ENCODE assay signal across 29 mouse cellular contexts in genomic region chr14:48897140-48897539, GRCm38 (mm10).
DNase-seq lines count a peak whose midpoint lies in the region; ATAC-seq lines count a peak whose summit lies in the region.
"Had no signal": no experiment of that assay in that cellular context is flagged by ENCODE, and none has a peak within 500 bp of the region (broad histone marks: within the 10 kb centered on the region; RNA-seq: fewer than 3 reads in every experiment).

No protein-coding gene starts in this region.

- H3K9me3 ChIP-seq in kidney, embryonic 14.5 days (ENCODE audit: control insufficient read depth, low read length), result no peaks in the 10 kb centered on the region
- H3K9me3 ChIP-seq: embryonic facial prominence, embryonic 10.5 days; heart, embryonic 15.5 days had no signal

- no peak overlapping the region for H3K9ac ChIP-seq in kidney, embryonic 14.5 days (ENCODE audit: low read depth, low read length)
- H3K9ac ChIP-seq: embryonic facial prominence, embryonic 13.5 days; forebrain, embryonic 12.5 days; forebrain, embryonic 15.5 days; heart, embryonic 12.5 days; heart, embryonic 15.5 days; hindbrain, embryonic 13.5 days had no signal

- DNase-seq in 416B (ENCODE audit: low read depth), result peak; percentile 35
- peak; percentile 6 for DNase-seq in c-Kit-positive CD71-negative TER-119-negative erythroid progenitor cells, embryonic 14.5 days (ENCODE audit: low read depth)
- peak; percentile 35 for DNase-seq in mesoderm, embryonic 11.5 days (ENCODE audit: low read depth, low spot score)
- no peak for DNase-seq in lung, adult 18-20 months
- DNase-seq in spleen, adult 18-20 months, result no peak
- DNase-seq: adrenal gland, adult 8-10 months; adrenal gland, postnatal 25 days; cerebellum, adult 11 months; cerebellum, adult 2 months; cerebellum, adult 9-11 months; cerebellum, postnatal 25 days; embryo, embryonic 11 days; gastrocnemius, postnatal 14 days; heart, adult 18-20 months; heart, postnatal 10 days; heart, postnatal 36 days had no signal

- ATAC-seq in granulocyte monocyte progenitor cell, adult 5-6 weeks (replicated peaks; ENCODE audit: poor library complexity, severe bottlenecking), result peak; percentile 77
- no peak for ATAC-seq in kidney, embryonic 14.5 days (ENCODE audit: low FRiP score, low TSS enrichment)
- ATAC-seq: CD4-positive, CD25-positive, alpha-beta regulatory T cell, adult 4 months; forebrain, embryonic 15.5 days; hindbrain, embryonic 16.5 days had no signal

- no peaks in the 10 kb centered on the region for H3K4me1 ChIP-seq in kidney, embryonic 14.5 days (ENCODE audit: control insufficient read depth, insufficient read depth, low read length)
- H3K4me1 ChIP-seq: embryonic facial prominence, embryonic 10.5 days; embryonic facial prominence, embryonic 13.5 days; forebrain, embryonic 15.5 days; heart, embryonic 12.5 days; heart, embryonic 15.5 days; hindbrain, embryonic 10.5 days; hindbrain, embryonic 13.5 days had no signal

- H3K27ac ChIP-seq in kidney, embryonic 14.5 days (ENCODE audit: low read depth, low read length), result no peak overlapping the region
- H3K27ac ChIP-seq: embryonic facial prominence, embryonic 10.5 days; embryonic facial prominence, embryonic 13.5 days; forebrain, embryonic 12.5 days; forebrain, embryonic 15.5 days; heart, embryonic 15.5 days; hindbrain, embryonic 10.5 days; hindbrain, embryonic 13.5 days had no signal

- no peaks in the 10 kb centered on the region for H3K36me3 ChIP-seq in kidney, embryonic 14.5 days (ENCODE audit: control insufficient read depth, insufficient read depth, low read length)
- H3K36me3 ChIP-seq: embryonic facial prominence, embryonic 10.5 days; embryonic facial prominence, embryonic 13.5 days; forebrain, embryonic 12.5 days; forebrain, embryonic 15.5 days; heart, embryonic 12.5 days; heart, embryonic 15.5 days; hindbrain, embryonic 10.5 days; hindbrain, embryonic 13.5 days had no signal

- 94% methylated on average over 5 of the region's 5 CpGs for WGBS in kidney, embryonic 14.5 days

- H3K27me3 ChIP-seq in kidney, embryonic 14.5 days (ENCODE audit: control insufficient read depth, insufficient read depth, low read length), result peaks cover 8% of the 10 kb centered on the region; the same call in 1 of the 2 replicates
- H3K27me3 ChIP-seq: heart, embryonic 12.5 days; hindbrain, embryonic 13.5 days had no signal

- no peak overlapping the region for H3K4me2 ChIP-seq in kidney, embryonic 14.5 days (replicated peaks; ENCODE audit: low read depth, low read length)
- H3K4me2 ChIP-seq: embryonic facial prominence, embryonic 13.5 days; forebrain, embryonic 12.5 days; forebrain, embryonic 15.5 days; heart, embryonic 12.5 days; heart, embryonic 15.5 days; hindbrain, embryonic 13.5 days had no signal

- no peak overlapping the region for H3K4me3 ChIP-seq in kidney, embryonic 14.5 days (ENCODE audit: low read length)
- H3K4me3 ChIP-seq: embryonic facial prominence, embryonic 10.5 days; embryonic facial prominence, embryonic 13.5 days; erythroblast, embryonic 14.5 days; forebrain, embryonic 12.5 days; forebrain, embryonic 15.5 days; heart, embryonic 12.5 days; heart, embryonic 15.5 days; hindbrain, embryonic 10.5 days; hindbrain, embryonic 13.5 days had no signal

Comparison
In these comparisons a context has a peak if more than half of its experiments do, and no peak if none do; other contexts are left out.
1. DNase-seq: peak in 416B (single experiment), c-Kit-positive CD71-negative TER-119-negative erythroid progenitor cells, embryonic 14.5 days (single experiment) and mesoderm, embryonic 11.5 days (single experiment); none in lung, adult 18-20 months (0 of 2) and spleen, adult 18-20 months (0 of 2).